Mouse (Mus musculus): ENCODE measurements at regions not wholly inside any gene's neighbourhood (a gene's known extent, or its start where the extent isn't known, plus 50 kb on each side); places are given as distances from the start of the nearest gene placed in this dataset.
"Not testable (repeated sequence)": the region's sequence is repeated elsewhere in the genome, so short reads cannot be mapped to it uniquely, and the experiment has no call there.

GRCm38 (mm10) chr17:42956588-42956987 is 59.8 kb upstream of the Tnfrsf21 start:
- DNase-seq: no peak

- DNase-seq: no peak
Measured at GRCm38 (mm10) chr17:42954722-42955121, 61.6 kb upstream of the Tnfrsf21 start.

GRCm38 (mm10) chr17:42944453-42944852 is 68.0 kb upstream of the Cd2ap start:
- DNase-seq: no peak

GRCm38 (mm10) chr17:42943272-42943696 is 66.8 kb upstream of the Cd2ap start:
- peak; percentile 9 to 16 for DNase-seq

- no peak for DNase-seq
Measured at GRCm38 (mm10) chr17:42939476-42939875, 63.0 kb upstream of the Cd2ap start.

GRCm38 (mm10) chr17:42938579-42938978 is 62.1 kb upstream of the Cd2ap start:
- DNase-seq: no peak

GRCm38 (mm10) chr17:42937480-42937879 is 61.0 kb upstream of the Cd2ap start:
- DNase-seq: not testable (repeated sequence)

GRCm38 (mm10) chr17:42934068-42934467 is 57.6 kb upstream of the Cd2ap start:
- DNase-seq: no peak

- no peak for DNase-seq
Measured at GRCm38 (mm10) chr17:42933335-42934004, 57.0 kb upstream of the Cd2ap start.

GRCm38 (mm10) chr17:42927320-42927719 is 50.9 kb upstream of the Cd2ap start:
- DNase-seq: no peak

Measured in thymus, postnatal 36 days (tissue).